Mouse (Mus musculus) left cerebral cortex, adult 8-10 months (tissue): ENCODE measurements around the gene Zmynd8. TPM values are rescaled to one million over a fixed set of nuclear protein-coding genes. Genes with fewer than 3 reads are reported as not detected.

Source experiments
- DNase-seq, 2 experiments: peaks; one replicate each; pipeline ENCODE4 v3.0.0; 2022; ENCODE audit warnings: low spot score in 2 of 2
- total RNA-seq, 4 experiments: library from RNA; stranded (reverse); gene quantifications; 2 replicates each; pipeline ENCODE4 v1.2.4; 2022

Zmynd8 gene
- total RNA-seq, 4 experiments from 2014 or later: 105 to 132 (median 130) TPM

DNA sequence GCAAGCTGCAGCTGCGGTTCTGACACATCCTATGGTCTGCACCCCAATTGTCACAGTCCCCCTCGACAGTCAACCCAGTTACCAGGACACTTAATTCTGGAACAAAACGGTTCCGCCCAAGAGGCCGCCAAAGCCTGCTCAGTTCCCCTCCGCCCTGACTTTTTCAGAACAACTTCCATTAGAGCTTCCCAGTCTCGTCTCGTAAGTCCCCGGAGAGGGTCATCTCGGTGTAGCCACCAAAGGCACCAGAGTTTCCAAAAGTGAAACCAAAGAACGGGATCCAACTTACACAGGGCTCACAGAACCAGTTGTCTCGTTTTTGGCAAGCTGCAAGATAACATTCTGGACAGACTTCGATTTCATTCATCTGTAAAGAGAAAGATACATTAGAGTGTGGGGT is 64.2 kb downstream of the Zmynd8 start:
- DNase-seq: no peak

- DNase-seq: no peak
Measured at GRCm38 (mm10) chr2:165833468-165833867, 65.3 kb downstream of the Zmynd8 start.

DNA sequence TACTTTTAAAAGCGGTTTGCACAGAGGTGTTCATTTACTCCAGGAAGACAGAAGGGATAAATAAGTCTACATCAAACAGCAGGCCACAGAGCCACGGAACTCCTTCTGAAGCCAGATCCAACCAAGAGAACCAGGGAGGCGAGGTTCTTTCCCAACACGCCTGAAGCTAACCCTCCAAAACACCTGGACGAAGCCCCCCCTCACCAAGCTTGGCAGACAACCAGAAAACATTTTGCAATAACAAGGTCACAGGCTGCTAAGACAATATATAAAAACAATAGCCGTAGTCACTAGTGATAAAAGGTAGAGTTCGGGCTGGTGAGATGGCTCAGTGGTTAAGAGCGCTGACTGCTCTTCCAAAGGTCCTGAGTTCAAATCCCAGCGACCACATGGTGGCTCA is 66.1 kb downstream of the Zmynd8 start:
- no peak for DNase-seq

GRCm38 (mm10) chr2:165832295-165832694 is 66.5 kb downstream of the Zmynd8 start:
- DNase-seq: no peak

- no peak for DNase-seq
Measured at GRCm38 (mm10) chr2:165831637-165832289, 67.1 kb downstream of the Zmynd8 start.

DNA sequence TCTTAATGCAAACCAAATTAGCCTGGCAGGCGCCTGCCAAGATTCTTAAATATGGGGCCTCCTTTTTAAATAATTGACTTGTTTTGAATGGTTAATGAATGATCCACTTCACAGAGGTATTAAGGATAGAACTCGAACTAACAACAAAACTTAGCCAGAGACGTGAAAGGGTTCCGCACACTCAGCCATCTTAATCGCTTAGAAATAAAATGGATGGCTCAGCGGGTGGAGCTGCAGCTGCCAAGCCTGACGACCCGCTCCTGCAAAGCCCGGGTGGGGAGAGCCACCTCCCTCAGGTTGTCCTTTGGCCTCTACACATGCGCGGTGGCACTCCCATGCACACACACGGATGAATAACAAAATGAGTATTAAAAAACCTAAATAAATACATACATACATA is 70.0 kb downstream of the Zmynd8 start:
- DNase-seq: no peak

GRCm38 (mm10) chr2:165825964-165826712 is 72.7 kb downstream of the Zmynd8 start:
- DNase-seq: peak; percentile 64 to 70

GRCm38 (mm10) chr2:165825261-165825900 is 73.4 kb downstream of the Zmynd8 start:
- DNase-seq: no peak

DNA sequence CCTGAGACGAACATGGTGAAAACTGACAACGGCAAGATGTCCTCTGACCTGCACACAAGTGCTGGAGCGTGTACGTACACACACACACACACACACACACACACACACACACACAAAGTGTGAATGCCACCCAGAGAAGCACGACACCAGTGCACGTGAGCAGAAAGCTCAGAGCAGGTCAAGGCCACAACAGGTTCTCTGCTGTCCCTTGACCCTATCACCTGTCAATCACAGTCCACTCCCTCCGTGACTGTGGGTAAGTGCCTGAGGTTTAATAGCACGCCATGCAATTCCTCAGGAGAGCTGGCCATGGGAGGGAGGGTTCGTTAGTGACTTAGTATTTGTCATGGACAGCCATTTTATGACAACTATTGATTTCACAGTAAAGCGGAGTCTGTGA is 74.0 kb downstream of the Zmynd8 start:
- DNase-seq: no peak

GRCm38 (mm10) chr2:165822478-165822877 is 76.3 kb downstream of the Zmynd8 start:
- DNase-seq: no peak

DNA sequence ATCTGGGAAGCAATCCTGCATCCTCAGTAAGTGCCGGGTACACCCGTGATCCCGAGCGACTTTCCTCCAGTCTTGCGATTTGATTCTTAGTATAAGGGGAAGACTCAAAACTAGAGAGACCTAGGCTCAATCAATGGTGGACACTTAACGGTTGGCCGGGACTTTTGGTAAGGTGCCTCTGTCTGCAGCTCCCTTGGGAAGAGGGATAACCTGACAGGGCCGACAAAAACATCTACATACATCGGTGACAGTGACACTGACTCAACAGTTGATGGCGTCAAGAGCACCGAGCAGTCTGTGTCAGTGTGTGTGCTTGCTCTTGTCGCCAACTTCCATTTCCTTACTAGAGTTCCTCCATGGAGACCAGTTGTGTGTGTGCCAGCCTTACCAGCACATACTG is 77.1 kb downstream of the Zmynd8 start:
- no peak for DNase-seq

GRCm38 (mm10) chr2:165820504-165821095 is 78.2 kb downstream of the Zmynd8 start:
- no peak for DNase-seq

DNA sequence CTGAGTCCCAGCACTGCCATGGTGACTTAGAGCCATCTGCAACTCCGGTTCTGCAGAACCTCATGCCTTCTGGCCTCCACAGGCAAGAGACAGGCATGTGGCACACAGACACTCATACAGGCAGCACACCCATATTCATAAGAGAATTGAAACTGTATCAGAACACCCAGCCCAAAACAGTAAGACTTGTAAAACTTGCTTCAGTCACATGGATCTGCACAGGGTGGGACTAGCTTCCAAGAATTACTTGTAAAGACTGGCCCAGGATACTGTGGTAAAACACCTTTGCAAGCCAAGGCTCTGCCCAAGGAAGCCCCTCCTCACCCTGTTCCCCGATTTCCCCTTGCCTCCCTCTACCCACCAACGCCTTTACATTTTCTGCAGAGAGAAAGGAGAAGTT is 78.7 kb downstream of the Zmynd8 start:
- DNase-seq: no peak

DNA sequence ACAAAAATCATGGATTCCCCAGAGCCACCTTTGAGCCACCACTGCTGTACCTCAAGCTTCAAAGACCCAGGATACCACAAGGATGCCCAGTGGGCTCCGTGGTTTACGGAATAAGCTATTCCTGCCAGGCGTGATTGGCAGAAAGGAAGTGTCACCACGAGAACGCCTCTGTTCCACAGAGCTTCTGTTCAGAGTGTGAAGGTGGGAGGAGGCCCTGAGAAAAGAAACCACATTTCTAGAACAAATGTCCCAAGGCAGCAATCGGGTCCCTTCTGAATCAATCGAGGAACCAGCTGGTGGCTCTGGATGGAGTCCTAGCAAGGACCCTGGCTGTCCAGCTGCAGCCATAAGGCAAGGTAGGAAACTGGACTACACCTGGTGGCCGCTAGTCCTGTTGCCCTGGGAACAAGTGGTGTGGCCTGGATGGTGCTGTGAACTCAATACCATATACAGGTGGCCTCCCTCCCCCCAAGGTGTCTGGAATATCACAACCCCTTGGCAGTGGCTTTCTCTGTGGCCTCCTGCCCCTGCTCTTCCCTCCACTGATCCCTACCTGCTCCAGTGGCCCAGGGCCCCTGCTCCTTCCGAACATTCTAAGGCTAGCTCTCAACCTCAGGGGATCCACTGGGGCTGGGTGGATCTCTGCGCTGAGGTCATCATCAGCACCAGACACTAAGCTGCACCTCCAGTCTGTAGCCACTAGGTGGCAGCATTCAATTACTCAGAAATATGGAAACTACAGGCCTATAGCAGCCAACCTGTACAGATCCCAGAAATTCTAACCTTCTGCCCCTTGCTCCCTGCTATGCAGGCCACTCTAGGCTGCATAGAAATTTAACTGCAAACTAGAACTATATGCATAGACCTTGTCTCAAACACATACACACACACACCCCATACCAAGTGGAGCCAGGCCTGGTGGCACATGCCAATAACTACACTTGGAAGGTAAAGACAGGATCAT is 79.5 kb downstream of the Zmynd8 start:
- DNase-seq: peak in 1 of 2 experiments; percentile 81

DNA sequence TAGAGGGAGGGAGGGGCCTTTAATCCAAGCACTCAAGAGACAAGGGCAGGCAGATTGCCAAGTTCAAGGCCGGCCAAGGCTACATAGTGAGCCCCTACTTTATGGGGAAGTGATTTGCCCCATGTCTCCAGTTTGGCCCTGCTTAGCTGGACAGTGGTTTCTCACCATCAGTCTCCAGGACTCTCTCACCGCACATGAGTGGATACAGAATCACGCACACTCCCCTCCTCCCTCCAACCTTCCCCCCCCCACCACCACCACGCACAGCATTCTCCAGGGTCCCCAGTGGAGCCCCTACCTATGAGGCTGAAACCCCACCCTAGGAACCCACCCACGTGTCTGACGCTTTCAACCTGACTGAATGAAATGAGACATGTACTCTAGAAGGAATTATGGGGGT is 80.2 kb downstream of the Zmynd8 start:
- DNase-seq: no peak

- DNase-seq: peak in 1 of 2 experiments; percentile 60
Measured at GRCm38 (mm10) chr2:165817437-165817836, 81.4 kb downstream of the Zmynd8 start.

GRCm38 (mm10) chr2:165815103-165815880 is 83.5 kb downstream of the Zmynd8 start:
- no peak for DNase-seq

- DNase-seq: no peak
Measured at GRCm38 (mm10) chr2:165812889-165813288, 85.9 kb downstream of the Zmynd8 start.

DNA sequence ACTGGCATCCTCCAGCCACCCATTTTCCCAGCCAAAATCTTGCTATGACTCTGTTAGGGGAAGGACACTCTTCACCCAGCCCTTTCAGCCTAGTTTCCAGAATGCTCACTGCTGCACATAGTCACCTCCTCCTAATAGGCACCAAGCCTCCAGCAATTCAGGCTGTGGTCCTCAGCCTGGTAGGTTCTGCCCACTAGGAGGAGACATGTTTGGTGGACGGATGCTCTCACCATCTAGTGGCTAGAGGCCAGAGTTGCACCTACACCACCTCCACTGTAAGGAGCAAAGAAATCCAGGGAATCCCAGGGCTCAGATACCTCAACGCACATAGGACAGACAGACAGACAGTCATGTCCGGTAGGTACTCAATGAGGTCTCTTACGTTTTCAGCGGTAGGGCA is 87.3 kb downstream of the Zmynd8 start:
- peak in 1 of 2 experiments; percentile 59 for DNase-seq

- no peak for DNase-seq
Measured at GRCm38 (mm10) chr2:165809901-165810477, 88.8 kb downstream of the Zmynd8 start.
